Mouse (Mus musculus): ENCODE measurements around the gene Nek8. TPM values are rescaled to one million over a fixed set of nuclear protein-coding genes. Genes with fewer than 3 reads are reported as not detected.
"Not testable (repeated sequence)": the region's sequence is repeated elsewhere in the genome, so short reads cannot be mapped to it uniquely, and the experiment has no call there.

Gene Nek8
- total and polyA plus RNA-seq, 3 experiments = 7.1 to 8.3 (median 7.4) TPM

DNA sequence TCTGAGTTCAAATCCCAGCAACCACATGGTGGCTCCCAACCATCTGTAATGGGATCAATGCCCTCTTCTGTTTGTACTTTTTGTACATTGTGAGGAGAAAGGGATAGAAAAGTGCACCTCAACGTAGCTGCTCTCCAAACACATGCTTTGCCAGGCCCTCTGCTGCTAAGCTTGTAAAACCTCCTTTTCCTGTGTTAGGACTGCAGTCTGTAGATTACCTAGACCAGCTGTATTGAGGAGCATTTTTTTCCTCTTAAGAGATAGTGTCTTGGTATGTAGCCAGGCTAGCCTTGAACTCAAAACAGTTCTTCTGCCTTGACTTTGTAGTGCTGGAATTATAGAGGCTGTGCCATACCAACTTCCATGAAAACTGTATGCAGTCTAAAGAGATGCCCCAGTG is 40.3 kb downstream of the Nek8 start:
- H3K4me3 ChIP-seq (replicated peaks in 1 of 3; ENCODE audit: low read depth in 2 of 3, low read length in 2 of 3, poor library complexity in 1 of 3) = no peak overlapping the region
- DNase-seq (ENCODE audit: extremely low read depth) = no peak
- H3K36me3 ChIP-seq (replicated peaks in 1 of 2; ENCODE audit: control insufficient read depth in 1 of 2, insufficient read depth in 1 of 2, low read length in 1 of 2) = peaks cover 0 to 69% of the 10 kb centered on the region in 2 experiments
- no peak overlapping the region for H3K9ac ChIP-seq (ENCODE audit: insufficient read depth, low read depth)
- peaks cover 56% of the 10 kb centered on the region for H3K79me2 ChIP-seq (replicated peaks; ENCODE audit: control insufficient read depth, extremely low read depth, insufficient read depth, poor library complexity, severe bottlenecking)
- dilution Hi-C loops (cut with MboI; ENCODE audit: extremely low pct_ligation_motif_present, extremely low pct_unique_long_range_greater_than_20kb, low sequenced_read_pairs) = no loop called here
- peaks cover 0 to 38% of the 10 kb centered on the region in 2 experiments; a peak in 2 of 4 replicates for H3K4me1 ChIP-seq (ENCODE audit: control insufficient read depth in 1 of 2, insufficient read depth in 2 of 2)
- H3K27me3 ChIP-seq (replicated peaks) = no peaks in the 10 kb centered on the region
- TF ChIP-seq ZMIZ1 (IDR thresholded peaks at IDR 0.05; ENCODE audit: low read depth, low read length) (no peak), MAX (IDR thresholded peaks at IDR 0.05; ENCODE audit: low read length) (no peak), RAD21 (IDR thresholded peaks at IDR 0.05; ENCODE audit: low read depth, low read length) (no peak), ZC3H11A (IDR thresholded peaks at IDR 0.05; ENCODE audit: low read depth, low read length) (no peak), MEF2A (IDR thresholded peaks at IDR 0.05; ENCODE audit: borderline replicate concordance, low read depth, low read length) (no peak), ELF1 (IDR thresholded peaks at IDR 0.05; ENCODE audit: low read depth, low read length) (no peak), EP300 (IDR thresholded peaks at IDR 0.05; ENCODE audit: low read length) (no peak), KAT2A (IDR thresholded peaks at IDR 0.05; ENCODE audit: insufficient replicate concordance, low read length) (no peak), SMC3 (IDR thresholded peaks at IDR 0.05; ENCODE audit: low read depth, low read length) (no peak), CHD2 (IDR thresholded peaks at IDR 0.05; ENCODE audit: low read length) (no peak), GABPA (IDR thresholded peaks at IDR 0.05; ENCODE audit: insufficient replicate concordance, low read depth, low read length) (no peak), NELFE (IDR thresholded peaks at IDR 0.05; ENCODE audit: low read depth, low read length) (no peak), USF1 (IDR thresholded peaks at IDR 0.05; ENCODE audit: low read depth, low read length) (no peak), MXI1 (IDR thresholded peaks at IDR 0.05; ENCODE audit: low read depth, low read length) (no peak), ETS1 (conservative IDR thresholded peaks at IDR 0.05; ENCODE audit: low read depth, low read length) (no peak)
- no peak overlapping the region for H3K4me2 ChIP-seq (ENCODE audit: insufficient read depth, low read depth, poor library complexity, severe bottlenecking)
- no peak overlapping the region for H3K27ac ChIP-seq (ENCODE audit: insufficient read depth, low read depth)
- in situ Hi-C loops (cut with MboI; ENCODE audit: low pct_ligation_motif_present, low pct_unique_long_range_greater_than_20kb, low sequenced_read_pairs) = no loop called here
- no peaks in the 10 kb centered on the region for H3K9me3 ChIP-seq (replicated peaks; ENCODE audit: low read length)

DNA sequence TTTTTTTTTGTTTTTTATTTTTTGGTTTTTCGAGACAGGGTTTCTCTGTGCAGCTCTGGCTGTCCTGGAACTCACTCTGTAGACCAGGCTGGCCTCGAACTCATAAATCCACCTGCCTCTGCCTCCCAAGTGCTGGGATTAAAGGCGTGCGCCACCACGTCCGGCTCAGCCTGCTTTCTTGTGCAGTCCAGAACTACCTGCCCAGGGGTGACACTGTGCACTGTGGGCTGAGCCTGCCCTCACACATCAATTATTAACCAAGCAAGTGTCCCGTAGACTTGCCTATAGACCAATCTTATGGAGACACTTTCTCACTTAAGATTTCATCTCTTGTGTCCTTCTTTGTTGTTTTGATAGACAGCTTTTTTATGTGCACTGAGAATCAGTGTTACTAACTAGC is 41.2 kb downstream of the Nek8 start:
- H3K9ac ChIP-seq (ENCODE audit: insufficient read depth, low read depth); H3K4me2 ChIP-seq (ENCODE audit: insufficient read depth, low read depth, poor library complexity, severe bottlenecking); DNase-seq (ENCODE audit: extremely low read depth); H3K27ac ChIP-seq (ENCODE audit: insufficient read depth, low read depth); H3K4me3 ChIP-seq (replicated peaks in 1 of 3; ENCODE audit: low read depth in 2 of 3, low read length in 2 of 3, poor library complexity in 1 of 3); in situ Hi-C loops (cut with MboI; ENCODE audit: low pct_ligation_motif_present, low pct_unique_long_range_greater_than_20kb, low sequenced_read_pairs); H3K27me3 ChIP-seq (replicated peaks); H3K9me3 ChIP-seq (replicated peaks; ENCODE audit: low read length); dilution Hi-C loops (cut with MboI; ENCODE audit: extremely low pct_ligation_motif_present, extremely low pct_unique_long_range_greater_than_20kb, low sequenced_read_pairs): not testable (repeated sequence)
- Histone ChIP-seq H3K36me3 (replicated peaks in 1 of 2; ENCODE audit: control insufficient read depth in 1 of 2, insufficient read depth in 1 of 2, low read length in 1 of 2) (peaks cover 0 to 67% of the 10 kb centered on the region in 2 experiments), H3K79me2 (replicated peaks; ENCODE audit: control insufficient read depth, extremely low read depth, insufficient read depth, poor library complexity, severe bottlenecking) (peaks cover 56% of the 10 kb centered on the region), H3K4me1 (ENCODE audit: control insufficient read depth in 1 of 2, insufficient read depth in 2 of 2) (peaks cover 0 to 38% of the 10 kb centered on the region in 2 experiments; a peak in 2 of 4 replicates)

Data from CH12.LX (cell line).